Mouse (Mus musculus) spleen, adult 2 months (tissue): ENCODE measurements around the gene 4933411K16Rik. TPM values are rescaled to one million over a fixed set of nuclear protein-coding genes. Genes with fewer than 3 reads are reported as not detected.

ENCODE experiments used
- DNase-seq, 2 experiments: peaks; one replicate each; pipeline versions ENCODE4 v3.0.0 to v3.0.0-alpha.2; 2012 to 2021; ENCODE audit warnings: low spot score in 2 of 2, low read depth in 1 of 2
- H3K27ac ChIP-seq: fragments of 200-500 bp; 2 replicates; pipeline ENCODE4 v1.5.1; 2012; ENCODE audit warnings: low read length, inconsistent platforms; ENCODE audit not compliant: insufficient read depth
- H3K27me3 ChIP-seq: fragments of 200-500 bp; 2 replicates; pipeline ENCODE4 v1.6.1; 2012; ENCODE audit warnings: mild to moderate bottlenecking, moderate library complexity, low read length, inconsistent platforms; ENCODE audit not compliant: control insufficient read depth, insufficient read depth
- H3K36me3 ChIP-seq: fragments of 200-500 bp; 2 replicates; pipeline ENCODE4 v1.6.1; 2012; ENCODE audit warnings: mild to moderate bottlenecking, low read length, inconsistent platforms; ENCODE audit not compliant: control insufficient read depth, insufficient read depth
- H3K4me1 ChIP-seq: fragments of 200-500 bp; 2 replicates; pipeline ENCODE4 v1.6.1; 2011; ENCODE audit warnings: inconsistent platforms; ENCODE audit not compliant: control insufficient read depth, insufficient read depth, insufficient read length
- H3K4me3 ChIP-seq: fragments of 200-500 bp; 2 replicates; pipeline ENCODE4 v1.5.1; 2011; ENCODE audit warnings: mild to moderate bottlenecking, inconsistent platforms; ENCODE audit not compliant: insufficient read depth, insufficient read length; ENCODE audit errors: extremely low read depth
- CTCF ChIP-seq: fragments of 200-500 bp; IDR thresholded peaks from 2 replicates; pipeline ENCODE4 v1.5.1; 2011; ENCODE audit warnings: mild to moderate bottlenecking, inconsistent platforms; ENCODE audit not compliant: insufficient read depth, insufficient read length, insufficient replicate concordance; ENCODE audit errors: extremely low read depth
- POLR2A ChIP-seq: fragments of 200-500 bp; IDR thresholded peaks from 2 replicates; pipeline ENCODE4 v1.6.1; 2011; ENCODE audit warnings: low read depth, low read length, inconsistent platforms
- WGBS: fragments of 180-500 bp; shearing (Covaris S2); methylation state at CpG from one replicate; pipeline ENCODE4 v1.1.7; 2018; 5-methylcytosine and 5-hydroxymethylcytosine counted together
- polyA plus RNA-seq: library from polyadenylated mRNA; depleted of rRNA; stranded (reverse); fragments of >200 nt; gene quantifications from 2 replicates; pipeline ENCODE4 v1.2.3, GENCODE M21; 2012; rRNA removed

Gene 4933411K16Rik
- 0.08 and 0.11 TPM in 2 replicates for polyA plus RNA-seq

DNA sequence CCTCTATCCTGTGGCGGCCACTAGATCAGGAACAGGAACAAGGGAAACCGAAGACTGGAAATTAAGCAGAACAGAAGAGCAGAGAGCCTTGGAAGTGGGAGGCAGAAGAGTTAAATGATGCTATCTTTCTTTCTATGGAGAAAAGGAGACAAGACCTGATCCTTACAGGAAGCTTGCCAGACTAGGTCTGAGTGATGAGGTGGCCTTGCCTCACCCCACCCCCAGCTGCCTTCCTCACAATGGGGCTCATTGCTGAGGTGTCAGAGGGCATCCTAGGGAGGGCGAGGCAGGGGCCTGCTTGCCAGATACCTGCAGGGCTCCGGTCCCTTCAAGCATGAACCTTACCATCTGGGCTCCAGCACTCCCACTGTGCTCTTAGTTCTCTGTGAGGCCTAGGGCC is at the start of gene 4933411K16Rik:
Gene 4933411K16Rik, plus strand, starts transcription at position 301 of the 400 bp plus-strand sequence.
- H3K36me3 ChIP-seq = no peaks in the 10 kb centered on the region
- H3K27ac ChIP-seq = no peak within 1 kb of the TSS
- TF ChIP-seq POLR2A (no peak), CTCF (no peak)
- H3K4me3 ChIP-seq = no peak within 1 kb of the TSS
- DNase-seq = no peak
- no peaks in the 10 kb centered on the region for H3K27me3 ChIP-seq
- no peaks in the 10 kb centered on the region for H3K4me1 ChIP-seq
- 90% methylated on average over 4 of the region's 4 CpGs for WGBS

DNA sequence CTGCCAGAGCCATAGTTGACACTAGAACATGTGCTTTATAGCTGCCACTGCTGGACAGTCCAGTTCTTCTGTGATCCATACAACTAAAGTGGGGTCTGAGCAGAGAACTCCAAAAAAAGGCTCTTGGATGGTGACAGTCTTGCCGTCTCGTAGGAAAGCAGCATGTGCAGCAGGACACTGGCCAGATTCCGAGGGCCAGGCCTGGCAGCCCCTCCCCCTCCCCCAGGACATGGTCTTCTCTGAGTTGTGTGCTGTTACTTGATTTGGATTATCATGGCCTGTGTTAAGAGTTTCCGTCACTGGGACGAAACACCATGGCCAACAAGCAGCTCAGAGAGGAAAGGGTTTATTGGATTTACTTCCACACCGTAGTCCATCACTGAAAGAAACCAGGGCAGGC is 47.8 kb upstream of the 4933411K16Rik start:
- Histone ChIP-seq H3K4me1 (peaks cover 8% of the 10 kb centered on the region; the same call in 1 of the 2 replicates), H3K4me3 (no peak overlapping the region), H3K36me3 (no peaks in the 10 kb centered on the region), H3K27me3 (no peaks in the 10 kb centered on the region), H3K27ac (no peak overlapping the region)
- WGBS = 75% methylated on average over 6 of the region's 6 CpGs
- DNase-seq = no peak
- TF ChIP-seq CTCF (no peak), POLR2A (no peak)

GRCm38 (mm10) chr19:42005616-42006015 is 46.4 kb upstream of the 4933411K16Rik start:
- no peak for DNase-seq
- Histone ChIP-seq H3K27ac (no peak overlapping the region), H3K27me3 (no peaks in the 10 kb centered on the region), H3K36me3 (no peaks in the 10 kb centered on the region), H3K4me1 (peaks cover 8% of the 10 kb centered on the region; the same call in 1 of the 2 replicates), H3K4me3 (no peak overlapping the region)
- WGBS = 9% methylated on average over 3 of the region's 3 CpGs
- TF ChIP-seq POLR2A (no peak), CTCF (no peak)

- TF ChIP-seq CTCF = no peak
- TF ChIP-seq POLR2A = no peak
- peaks cover 8% of the 10 kb centered on the region; the same call in 1 of the 2 replicates for H3K4me1 ChIP-seq
- no peak overlapping the region for H3K27ac ChIP-seq
- H3K27me3 ChIP-seq = no peaks in the 10 kb centered on the region
- WGBS = 86% methylated on average over 8 of the region's 8 CpGs
- no peak overlapping the region for H3K4me3 ChIP-seq
- no peaks in the 10 kb centered on the region for H3K36me3 ChIP-seq
- DNase-seq = no peak
Observed at GRCm38 (mm10) chr19:42006568-42006967, 45.5 kb upstream of the 4933411K16Rik start.

- 81% methylated on average over 3 of the region's 3 CpGs for WGBS
- H3K4me1 ChIP-seq = peaks cover 8% of the 10 kb centered on the region; the same call in 1 of the 2 replicates
- H3K36me3 ChIP-seq = no peaks in the 10 kb centered on the region
- no peak overlapping the region for H3K4me3 ChIP-seq
- no peaks in the 10 kb centered on the region for H3K27me3 ChIP-seq
- no peak for DNase-seq
- no peak for TF ChIP-seq CTCF
- no peak for TF ChIP-seq POLR2A
- no peak overlapping the region for H3K27ac ChIP-seq
Observed at GRCm38 (mm10) chr19:42008586-42008985, 43.5 kb upstream of the 4933411K16Rik start.

GRCm38 (mm10) chr19:42009067-42009466 is 43.0 kb upstream of the 4933411K16Rik start:
- no peaks in the 10 kb centered on the region for H3K36me3 ChIP-seq
- no peak for DNase-seq
- no peak overlapping the region for H3K4me3 ChIP-seq
- H3K4me1 ChIP-seq = peaks cover 8% of the 10 kb centered on the region; the same call in 1 of the 2 replicates
- TF ChIP-seq CTCF (no peak), POLR2A (no peak)
- H3K27ac ChIP-seq = no peak overlapping the region
- 65% methylated on average over 7 of the region's 7 CpGs for WGBS
- H3K27me3 ChIP-seq = no peaks in the 10 kb centered on the region

- Histone ChIP-seq H3K36me3 (no peaks in the 10 kb centered on the region), H3K4me3 (no peak overlapping the region)
Observed at GRCm38 (mm10) chr19:42010436-42010835, 41.6 kb upstream of the 4933411K16Rik start.

More at GRCm38 (mm10) chr19:42010436-42010835, 41.6 kb upstream of the 4933411K16Rik start:
- Histone ChIP-seq H3K27me3 (no peaks in the 10 kb centered on the region), H3K4me1 (peaks cover 6% of the 10 kb centered on the region; the same call in 1 of the 2 replicates), H3K27ac (no peak overlapping the region)
- 86% methylated on average over 4 of the region's 4 CpGs for WGBS
- DNase-seq = no peak
- no peak for TF ChIP-seq POLR2A
- no peak for TF ChIP-seq CTCF
